Mouse (Mus musculus) kidney, postnatal 0 days (tissue): ENCODE measurements at regions not wholly inside any gene's neighbourhood (a gene's known extent, or its start where the extent isn't known, plus 50 kb on each side); places are given as distances from the start of the nearest gene placed in this dataset.

Experiments used
- ATAC-seq: fragments of 200-750 bp; cut with Nextera tagmentation; replicated peaks from 2 replicates; pipeline ENCODE4 v1.8.0; 2017; ENCODE audit warnings: low read depth, moderate number of reproducible peaks, moderate TSS enrichment, moderate library complexity; ENCODE audit not compliant: low FRiP score
- DNase-seq: peaks from one replicate; pipeline ENCODE4 v3.0.0-alpha.2; 2016; ENCODE audit warnings: low spot score
- H3K27ac ChIP-seq: fragments of 300-500 bp; sonication (generic); 2 replicates; pipeline ENCODE4 v1.5.1; 2014; ENCODE audit warnings: mild to moderate bottlenecking
- H3K27me3 ChIP-seq: fragments of 300-500 bp; sonication (generic); 2 replicates; pipeline ENCODE4 v1.6.1; 2014; ENCODE audit warnings: low read length, mixed read lengths; ENCODE audit not compliant: insufficient read depth
- H3K36me3 ChIP-seq: fragments of 300-500 bp; sonication (generic); 2 replicates; pipeline ENCODE4 v1.6.1; 2014; ENCODE audit warnings: low read length, mixed read lengths; ENCODE audit not compliant: insufficient read depth
- H3K4me1 ChIP-seq: fragments of 300-500 bp; sonication (generic); replicated peaks from 2 replicates; pipeline ENCODE4 v1.6.1; 2014; ENCODE audit warnings: antibody characterized with exemption, low read length, mixed read lengths; ENCODE audit not compliant: insufficient read depth
- H3K4me2 ChIP-seq: fragments of 300-500 bp; sonication (generic); 2 replicates; pipeline ENCODE4 v1.6.1; 2014; ENCODE audit warnings: mild to moderate bottlenecking, low read length, moderate library complexity, mixed read lengths
- H3K4me3 ChIP-seq: fragments of 300-500 bp; sonication (generic); replicated peaks from 2 replicates; pipeline ENCODE4 v1.5.1; 2014; ENCODE audit warnings: low read depth, low read length
- H3K9ac ChIP-seq: fragments of 300-500 bp; sonication (generic); 2 replicates; pipeline ENCODE4 v1.6.1; 2014; ENCODE audit warnings: low read depth, low read length
- H3K9me3 ChIP-seq: fragments of 300-500 bp; sonication (generic); replicated peaks from 2 replicates; pipeline ENCODE4 v1.6.1; 2016; ENCODE audit warnings: low read length, inconsistent platforms, mixed read lengths
- CTCF ChIP-seq: IDR thresholded peaks from 2 replicates; pipeline ENCODE4 v1.5.1; 2016; ENCODE audit warnings: antibody characterized with exemption, low read depth, mild to moderate bottlenecking, moderate library complexity
- WGBS: fragments of 180-500 bp; shearing (Covaris S2); extraction: QIAGEN DNeasy Blood & Tissue Kit; methylation state at CpG from one replicate; pipeline ENCODE4 v1.1.7; 2014; 5-methylcytosine and 5-hydroxymethylcytosine counted together

DNA sequence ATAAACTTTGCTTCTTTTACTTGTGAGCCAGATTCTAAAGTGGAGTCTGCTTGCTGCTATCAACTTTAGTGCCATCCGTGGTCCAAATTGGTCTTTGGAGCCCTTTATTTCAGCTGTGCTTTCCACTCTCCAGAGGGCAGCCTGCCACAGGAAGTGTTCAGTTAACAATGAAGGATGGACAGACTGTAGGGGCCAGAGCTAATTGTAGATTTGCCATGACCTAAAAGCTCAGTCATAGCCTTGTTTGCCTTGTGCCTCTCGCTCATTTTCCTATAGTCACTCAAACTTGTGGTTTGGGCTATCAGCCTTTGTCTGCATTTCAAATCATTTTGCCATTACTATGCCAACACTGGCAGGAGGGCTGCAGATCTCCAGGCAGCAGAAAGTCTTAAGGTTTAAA lies 131.8 kb upstream of the Vegfc start:
- Histone ChIP-seq H3K4me1 (no peaks in the 10 kb centered on the region), H3K36me3 (no peaks in the 10 kb centered on the region), H3K27ac (no peak overlapping the region), H3K4me3 (no peak overlapping the region), H3K27me3 (no peaks in the 10 kb centered on the region), H3K9ac (no peak overlapping the region), H3K4me2 (no peak overlapping the region), H3K9me3 (no peaks in the 10 kb centered on the region)
- TF ChIP-seq CTCF, result no peak
- DNase-seq (no peak), ATAC-seq (no peak)
- 75% methylated on average over 2 of the region's 2 CpGs for WGBS

DNA sequence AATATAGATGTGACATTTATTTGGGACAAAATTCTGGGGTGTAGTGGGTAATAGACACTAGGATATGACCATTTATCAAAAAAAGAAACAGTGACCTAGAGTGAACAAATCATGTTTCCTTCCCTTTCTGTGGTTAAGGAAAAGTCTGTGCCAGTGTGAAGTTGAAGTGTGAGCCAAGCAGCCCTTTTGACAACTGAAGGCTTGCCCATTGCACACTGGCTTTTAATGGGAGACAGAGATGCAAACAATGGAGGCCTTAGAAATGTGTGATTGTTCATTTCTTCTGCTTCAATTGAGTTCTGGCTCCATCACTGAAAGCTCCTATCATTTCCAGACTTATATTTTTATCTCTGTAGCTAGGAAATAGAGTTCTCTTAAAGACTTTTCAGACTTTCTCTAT lies 130.0 kb upstream of the Vegfc start:
- Histone ChIP-seq H3K9me3 (no peaks in the 10 kb centered on the region), H3K36me3 (no peaks in the 10 kb centered on the region), H3K9ac (no peak overlapping the region), H3K4me2 (no peak overlapping the region), H3K4me1 (no peaks in the 10 kb centered on the region), H3K27ac (no peak overlapping the region), H3K4me3 (no peak overlapping the region), H3K27me3 (no peaks in the 10 kb centered on the region)
- ATAC-seq (no peak), DNase-seq (no peak)
- TF ChIP-seq CTCF, result no peak

DNA sequence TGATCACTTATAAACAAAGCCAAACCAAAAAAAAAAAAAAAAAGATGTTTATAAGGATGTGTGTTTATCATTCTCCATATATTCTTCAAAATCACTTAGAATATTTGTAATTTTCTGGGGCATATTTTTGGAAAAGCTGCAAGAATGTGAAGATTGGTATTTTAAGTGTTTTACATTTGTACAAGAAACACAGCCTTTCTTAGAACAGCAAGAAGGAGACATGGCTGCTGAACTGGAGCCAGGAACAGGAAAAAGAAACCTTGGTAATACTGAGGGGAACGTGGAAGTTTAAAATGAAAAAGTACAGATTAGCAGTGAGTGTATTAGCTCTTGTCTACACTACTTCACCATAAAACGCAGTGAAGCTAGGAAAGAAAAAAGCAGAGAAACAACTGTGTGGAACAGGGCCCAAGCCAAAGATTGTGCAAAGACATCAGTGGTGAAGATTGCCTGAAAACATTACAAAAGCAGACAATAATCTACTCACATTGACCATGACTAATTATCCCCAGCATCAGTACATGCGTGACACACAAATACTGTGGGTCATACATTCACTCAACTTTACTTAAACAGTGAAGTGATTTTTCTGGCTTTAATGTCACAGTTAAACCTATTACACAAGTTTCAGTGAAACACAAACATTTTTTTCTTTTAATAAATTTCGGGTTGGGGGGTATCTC lies 122.8 kb upstream of the Vegfc start:
- H3K4me1 ChIP-seq, result no peaks in the 10 kb centered on the region
- no peak overlapping the region for H3K4me3 ChIP-seq
- no peaks in the 10 kb centered on the region for H3K9me3 ChIP-seq
- no peak overlapping the region for H3K4me2 ChIP-seq
- 69% methylated on average over 4 of the region's 4 CpGs for WGBS
- H3K9ac ChIP-seq, result no peak overlapping the region
- DNase-seq (no peak), ATAC-seq (no peak)
- no peak for TF ChIP-seq CTCF
- H3K27ac ChIP-seq, result no peak overlapping the region
- H3K36me3 ChIP-seq, result no peaks in the 10 kb centered on the region
- H3K27me3 ChIP-seq, result no peaks in the 10 kb centered on the region

DNA sequence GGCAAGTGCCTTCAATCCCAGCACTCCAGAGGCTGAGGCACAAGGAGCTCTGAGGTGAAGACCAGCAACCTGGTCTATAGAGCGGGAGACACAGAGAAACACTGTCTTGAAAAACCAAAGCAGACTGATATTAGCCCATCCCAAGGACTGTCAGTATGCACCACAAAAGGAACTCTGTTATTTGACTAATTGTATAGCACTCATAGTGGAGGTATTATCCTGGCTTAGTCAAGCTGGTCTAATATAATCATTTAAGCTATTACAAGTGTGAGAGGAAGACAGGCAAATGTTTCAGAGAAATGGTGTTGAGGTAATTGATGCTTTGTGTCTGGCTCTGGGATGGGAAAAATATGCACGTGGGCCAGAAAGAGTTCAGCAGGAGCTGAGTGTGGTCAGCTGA lies 121.3 kb upstream of the Vegfc start:
- H3K36me3 ChIP-seq, result no peaks in the 10 kb centered on the region
- DNase-seq (no peak), ATAC-seq (no peak)
- WGBS, result 74% methylated on average over 2 of the region's 2 CpGs
- no peak overlapping the region for H3K4me3 ChIP-seq
- TF ChIP-seq CTCF, result no peak
- H3K27ac ChIP-seq, result no peak overlapping the region
- no peaks in the 10 kb centered on the region for H3K4me1 ChIP-seq
- H3K9ac ChIP-seq, result no peak overlapping the region
- H3K27me3 ChIP-seq, result no peaks in the 10 kb centered on the region
- H3K4me2 ChIP-seq, result no peak overlapping the region
- H3K9me3 ChIP-seq, result no peaks in the 10 kb centered on the region

DNA sequence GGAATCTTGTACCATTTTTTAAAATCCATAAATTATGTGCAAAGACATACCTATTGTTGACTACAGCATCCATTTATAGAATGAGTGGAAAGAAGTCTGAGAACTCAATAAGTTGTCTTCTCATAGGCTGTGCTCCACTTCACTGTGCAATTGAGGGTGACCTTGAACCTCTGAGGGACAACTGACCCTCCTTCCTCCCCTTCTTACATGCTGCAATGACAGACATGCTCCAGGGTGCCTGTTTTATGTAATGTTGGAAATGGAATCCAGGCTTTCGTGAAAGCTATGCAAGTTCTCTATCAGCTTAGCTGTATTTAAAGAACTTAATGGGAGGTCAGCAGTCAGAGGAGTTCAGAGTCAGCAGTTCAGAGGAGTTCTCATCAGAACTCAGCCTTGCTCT lies 118.9 kb upstream of the Vegfc start:
- Histone ChIP-seq H3K36me3 (no peaks in the 10 kb centered on the region), H3K27me3 (no peaks in the 10 kb centered on the region)

DNA sequence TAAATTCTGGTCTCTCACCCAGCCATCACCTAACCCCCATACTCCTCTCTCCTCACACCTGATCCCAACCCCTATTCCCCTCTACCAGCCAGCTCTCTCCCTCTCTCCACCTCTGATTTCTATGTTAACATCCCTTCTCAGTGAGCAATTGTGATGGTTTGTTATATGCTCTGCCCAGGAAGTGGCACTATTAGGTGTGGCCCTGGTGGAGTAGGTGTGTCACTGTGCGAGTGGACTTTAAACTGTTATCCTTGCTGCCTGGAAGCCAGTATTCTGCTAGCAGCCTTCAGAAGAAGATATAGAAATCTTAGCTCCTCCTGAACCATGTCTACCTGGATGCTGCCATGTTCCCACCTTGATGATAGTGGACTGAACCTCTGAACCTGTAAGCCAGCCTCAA lies 114.4 kb upstream of the Vegfc start:
- H3K36me3 ChIP-seq, result no peaks in the 10 kb centered on the region
- 94% methylated on average over 1 of the region's 1 CpGs for WGBS
- H3K4me1 ChIP-seq, result no peaks in the 10 kb centered on the region
- no peaks in the 10 kb centered on the region for H3K9me3 ChIP-seq
- no peak for TF ChIP-seq CTCF
- ATAC-seq (no peak), DNase-seq (no peak)
- H3K27ac ChIP-seq, result no peak overlapping the region
- H3K4me2 ChIP-seq, result no peak overlapping the region
- no peak overlapping the region for H3K4me3 ChIP-seq
- no peak overlapping the region for H3K9ac ChIP-seq
- H3K27me3 ChIP-seq, result no peaks in the 10 kb centered on the region

More for the DNA sequence above, 118.9 kb upstream of the Vegfc start:
- H3K4me3 ChIP-seq, result no peak overlapping the region
- no peaks in the 10 kb centered on the region for H3K4me1 ChIP-seq
- H3K9ac ChIP-seq, result no peak overlapping the region
- no peak for TF ChIP-seq CTCF
- H3K9me3 ChIP-seq, result no peaks in the 10 kb centered on the region
- 70% methylated on average over 1 of the region's 1 CpGs for WGBS
- no peak for DNase-seq
- H3K4me2 ChIP-seq, result no peak overlapping the region
- H3K27ac ChIP-seq, result no peak overlapping the region
- no peak for ATAC-seq

DNA sequence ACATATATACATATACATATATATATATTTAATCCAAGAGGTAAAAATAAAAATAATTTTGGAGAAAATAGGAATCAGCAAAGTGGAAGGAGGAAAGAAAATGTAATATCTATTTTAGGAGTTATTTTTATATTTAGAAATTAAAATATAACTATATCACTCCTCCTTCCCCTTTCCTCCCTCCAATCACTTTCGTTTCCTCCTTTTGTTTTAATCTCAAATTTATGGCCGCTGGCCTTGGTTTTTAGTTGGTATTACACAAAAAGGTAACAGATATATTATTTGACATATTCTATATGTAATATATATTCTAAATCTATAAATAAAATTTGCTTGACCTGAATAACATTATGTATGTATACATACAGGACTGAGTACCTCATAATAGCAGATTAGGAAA lies 93.1 kb upstream of the Vegfc start:
- Histone ChIP-seq H3K36me3 (no peaks in the 10 kb centered on the region), H3K4me1 (no peaks in the 10 kb centered on the region), H3K9me3 (no peaks in the 10 kb centered on the region), H3K27me3 (no peaks in the 10 kb centered on the region), H3K9ac (no peak overlapping the region), H3K4me2 (no peak overlapping the region), H3K27ac (no peak overlapping the region), H3K4me3 (no peak overlapping the region)
- ATAC-seq (no peak), DNase-seq (no peak)
- no peak for TF ChIP-seq CTCF
- WGBS, result 75% methylated on average over 2 of the region's 2 CpGs
